Mouse (Mus musculus) MEL (cell line): ENCODE measurements around the gene Rpl6. TPM values are rescaled to one million over a fixed set of nuclear protein-coding genes. Genes with fewer than 3 reads are reported as not detected.

Experiments used
- DNase-seq: peaks from one replicate; pipeline ENCODE4 v3.0.0; 2011; ENCODE audit warnings: low read depth, low spot score
- H3K27ac ChIP-seq: 2 replicates; pipeline ENCODE4 v1.5.1; 2012; ENCODE audit warnings: low read depth, mild to moderate bottlenecking, control low read depth, low read length, moderate library complexity; ENCODE audit not compliant: control insufficient read depth
- H3K27me3 ChIP-seq, 2 experiments: fragments of 150-350 bp in 1 of 2; sonication (generic) in 1 of 2; 2 replicates each; pipeline ENCODE4 v1.6.1; 2012; ENCODE audit warnings: low read length in 2 of 2, mild to moderate bottlenecking in 2 of 2, improper control_type of control experiment in 1 of 2, moderate library complexity in 1 of 2; ENCODE audit not compliant: insufficient read depth in 2 of 2, control insufficient read depth in 1 of 2
- H3K36me3 ChIP-seq, 2 experiments: 2 replicates each; pipeline ENCODE4 v1.6.1; 2012 to 2014; ENCODE audit warnings: low read length in 2 of 2, improper control_type of control experiment in 1 of 2, inconsistent platforms in 1 of 2, mild to moderate bottlenecking in 1 of 2; ENCODE audit not compliant: insufficient read depth in 2 of 2, control insufficient read depth in 1 of 2
- H3K4me1 ChIP-seq, 2 experiments: fragments of 150-350 bp in 1 of 2; sonication (generic) in 1 of 2; 2 replicates each; pipeline ENCODE4 v1.6.1; 2012; ENCODE audit warnings: low read length in 2 of 2, improper control_type of control experiment in 1 of 2, mild to moderate bottlenecking in 1 of 2; ENCODE audit not compliant: insufficient read depth in 2 of 2, control insufficient read depth in 1 of 2
- H3K4me3 ChIP-seq, 2 experiments: fragments of 150-350 bp in 1 of 2; sonication (generic) in 1 of 2; 2 replicates each; pipeline ENCODE4 v1.5.1; 2012; ENCODE audit warnings: low read depth in 2 of 2, low read length in 2 of 2, mild to moderate bottlenecking in 2 of 2, moderate library complexity in 2 of 2, control low read depth in 1 of 2, improper control_type of control experiment in 1 of 2; ENCODE audit not compliant: control insufficient read depth in 1 of 2, insufficient read depth in 1 of 2
- H3K79me2 ChIP-seq: 2 replicates; pipeline ENCODE4 v1.6.1; 2012; ENCODE audit warnings: mild to moderate bottlenecking, low read length, moderate library complexity; ENCODE audit not compliant: control insufficient read depth, poor library complexity, insufficient read depth
- H3K9ac ChIP-seq: 2 replicates; pipeline ENCODE4 v1.6.1; 2012; ENCODE audit warnings: low read depth, mild to moderate bottlenecking, control low read depth, low read length, moderate library complexity; ENCODE audit not compliant: control insufficient read depth, poor library complexity, severe bottlenecking
- H3K9me3 ChIP-seq: fragments of 150-350 bp; sonication (generic); replicated peaks from 2 replicates; pipeline ENCODE4 v1.6.1; 2012; ENCODE audit warnings: mild to moderate bottlenecking, low read length, improper control_type of control experiment, moderate library complexity; ENCODE audit not compliant: insufficient read depth
- BHLHE40 ChIP-seq: IDR thresholded peaks from 2 replicates; pipeline ENCODE4 v1.6.1; 2012; ENCODE audit warnings: low read depth, mild to moderate bottlenecking, inconsistent platforms, low read length, improper control_type of control experiment, borderline replicate concordance
- CHD1 ChIP-seq: IDR thresholded peaks from 2 replicates; pipeline ENCODE4 v1.6.1; 2012; ENCODE audit warnings: low read depth, mild to moderate bottlenecking, inconsistent platforms, low read length, improper control_type of control experiment
- CTCF ChIP-seq, 3 experiments: IDR thresholded peaks in 2 of 3; conservative IDR thresholded peaks in 1 of 3; 2 replicates each; pipeline ENCODE4 v1.5.1; 2011 to 2012; ENCODE audit warnings: low read length in 3 of 3, low read depth in 2 of 3, mild to moderate bottlenecking in 2 of 3, improper control_type of control experiment in 1 of 3, inconsistent platforms in 1 of 3, mixed read lengths in 1 of 3, moderate library complexity in 1 of 3; ENCODE audit not compliant: control insufficient read depth in 1 of 3, insufficient read depth in 1 of 3, poor library complexity in 1 of 3, severe bottlenecking in 1 of 3
- ELF1 ChIP-seq: IDR thresholded peaks from 2 replicates; pipeline ENCODE4 v1.6.1; 2014; ENCODE audit warnings: low read depth, mild to moderate bottlenecking, inconsistent platforms, low read length, improper control_type of control experiment, moderate library complexity
- ETS1 ChIP-seq: IDR thresholded peaks from 2 replicates; pipeline ENCODE4 v1.6.1; 2012; ENCODE audit warnings: low read depth, mild to moderate bottlenecking, inconsistent platforms, low read length, improper control_type of control experiment, moderate library complexity
- GABPA ChIP-seq: IDR thresholded peaks from 2 replicates; pipeline ENCODE4 v1.6.1; 2012; ENCODE audit warnings: low read depth, mild to moderate bottlenecking, inconsistent platforms, low read length, improper control_type of control experiment, moderate library complexity
- JUND ChIP-seq: IDR thresholded peaks from 2 replicates; pipeline ENCODE4 v1.6.1; 2011; ENCODE audit warnings: low read depth, mild to moderate bottlenecking, improper control_type of control experiment, low read length
- MAZ ChIP-seq: IDR thresholded peaks from 2 replicates; pipeline ENCODE4 v1.6.1; 2012; ENCODE audit warnings: low read depth, mild to moderate bottlenecking, inconsistent platforms, low read length, improper control_type of control experiment
- MXI1 ChIP-seq: IDR thresholded peaks from 2 replicates; pipeline ENCODE4 v1.6.1; 2011; ENCODE audit warnings: mild to moderate bottlenecking, low read depth, low read length, improper control_type of control experiment
- MYC ChIP-seq: IDR thresholded peaks from 2 replicates; pipeline ENCODE4 v1.6.1; 2011; ENCODE audit warnings: low read depth, mild to moderate bottlenecking, low read length, improper control_type of control experiment, moderate library complexity
- NELFE ChIP-seq: IDR thresholded peaks from 2 replicates; pipeline ENCODE4 v1.6.1; 2011; ENCODE audit warnings: low read depth, low read length, improper control_type of control experiment
- NRF1 ChIP-seq: IDR thresholded peaks from 2 replicates; pipeline ENCODE4 v1.6.1; 2014; ENCODE audit warnings: low read depth, mild to moderate bottlenecking, inconsistent platforms, low read length, improper control_type of control experiment, moderate library complexity; ENCODE audit not compliant: poor library complexity, insufficient read depth, severe bottlenecking
- POLR2A ChIP-seq, 2 experiments: IDR thresholded peaks; 2 replicates each; pipeline ENCODE4 v1.6.1; 2011 to 2012; ENCODE audit warnings: low read length in 2 of 2, mild to moderate bottlenecking in 2 of 2, control low read depth in 1 of 2, improper control_type of control experiment in 1 of 2, low read depth in 1 of 2, moderate library complexity in 1 of 2; ENCODE audit not compliant: control insufficient read depth in 1 of 2, insufficient read depth in 1 of 2, poor library complexity in 1 of 2
- POLR2AphosphoS5 ChIP-seq: IDR thresholded peaks from 2 replicates; pipeline ENCODE4 v1.6.1; 2012; ENCODE audit warnings: low read depth, borderline replicate concordance, mild to moderate bottlenecking, inconsistent platforms, low read length, moderate library complexity, mixed read lengths
- RCOR1 ChIP-seq: IDR thresholded peaks from 2 replicates; pipeline ENCODE4 v1.6.1; 2012; ENCODE audit warnings: low read depth, mild to moderate bottlenecking, inconsistent platforms, low read length, improper control_type of control experiment
- SIN3A ChIP-seq: IDR thresholded peaks from 2 replicates; pipeline ENCODE4 v1.6.1; 2012; ENCODE audit warnings: low read length, improper control_type of control experiment, inconsistent platforms
- SMC3 ChIP-seq: IDR thresholded peaks from 2 replicates; pipeline ENCODE4 v1.6.1; 2011; ENCODE audit warnings: low read depth, low read length, improper control_type of control experiment
- TAL1 ChIP-seq: IDR thresholded peaks from 2 replicates; pipeline ENCODE4 v1.6.1; 2012; ENCODE audit warnings: mild to moderate bottlenecking, inconsistent platforms, low read length, moderate library complexity, mixed read lengths
- TBP ChIP-seq: IDR thresholded peaks from 2 replicates; pipeline ENCODE4 v1.8.0; 2011; ENCODE audit warnings: low read depth, low read length, improper control_type of control experiment
- UBTF ChIP-seq: IDR thresholded peaks from 2 replicates; pipeline ENCODE4 v1.6.1; 2012; ENCODE audit warnings: low read depth, mild to moderate bottlenecking, inconsistent platforms, low read length, improper control_type of control experiment, moderate library complexity, borderline replicate concordance; ENCODE audit not compliant: insufficient read depth
- ZMIZ1 ChIP-seq: IDR thresholded peaks from 2 replicates; pipeline ENCODE4 v1.6.1; 2012; ENCODE audit warnings: low read depth, mild to moderate bottlenecking, inconsistent platforms, low read length, improper control_type of control experiment, moderate library complexity
- ZNF384 ChIP-seq: IDR thresholded peaks from 2 replicates; pipeline ENCODE4 v1.6.1; 2012; ENCODE audit warnings: low read depth, mild to moderate bottlenecking, inconsistent platforms, low read length, improper control_type of control experiment
- polyA plus RNA-seq, 2 experiments: library from polyadenylated mRNA; stranded (reverse) in 1 of 2; unstranded in 1 of 2; fragments of >175 nt in 1 of 2; fragments of >200 nt in 1 of 2; gene quantifications; 2 replicates each; pipeline versions ENCODE4 v1.2.1 to v1.2.4; 2012; ENCODE audit warnings: low replicate concordance in 2 of 2, low read depth in 1 of 2; ENCODE audit not compliant: insufficient read length in 2 of 2, insufficient read depth in 1 of 2, missing spikeins in 1 of 2
- total RNA-seq: library from RNA; depleted of rRNA; stranded (reverse); fragments of 300-350 nt; gene quantifications from 2 replicates; pipeline ENCODE4 v1.2.3, GENCODE M21; 2012

Rpl6 gene
- total and polyA plus RNA-seq, 3 experiments, result 850 to 2,901 (median 2,779) TPM

DNA sequence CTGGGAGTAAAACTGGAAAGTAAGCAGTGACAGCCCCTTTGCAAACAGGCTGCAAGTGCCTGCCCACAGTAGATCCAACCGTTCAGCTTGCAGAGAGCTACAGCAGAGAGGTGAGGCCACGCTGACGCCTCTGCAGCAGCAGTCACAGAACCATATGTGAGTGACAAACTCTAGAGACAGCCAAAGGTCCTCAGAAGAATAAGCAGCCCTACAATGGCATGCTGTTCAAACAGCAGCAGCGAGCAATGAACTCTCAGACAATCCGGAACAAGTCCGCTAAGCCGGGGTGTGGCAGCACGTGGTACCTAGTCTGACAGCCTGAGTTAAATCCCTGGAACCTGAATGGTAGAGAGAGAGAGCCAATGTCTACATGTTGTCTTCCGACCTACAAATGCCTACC is 15.1 kb upstream of the Rpl6 start:
- no peak overlapping the region for H3K9ac ChIP-seq
- peaks cover 2 to 9% of the 10 kb centered on the region in 2 experiments; a peak in 2 of 4 replicates for H3K4me1 ChIP-seq
- no peak overlapping the region for H3K27ac ChIP-seq

DNA sequence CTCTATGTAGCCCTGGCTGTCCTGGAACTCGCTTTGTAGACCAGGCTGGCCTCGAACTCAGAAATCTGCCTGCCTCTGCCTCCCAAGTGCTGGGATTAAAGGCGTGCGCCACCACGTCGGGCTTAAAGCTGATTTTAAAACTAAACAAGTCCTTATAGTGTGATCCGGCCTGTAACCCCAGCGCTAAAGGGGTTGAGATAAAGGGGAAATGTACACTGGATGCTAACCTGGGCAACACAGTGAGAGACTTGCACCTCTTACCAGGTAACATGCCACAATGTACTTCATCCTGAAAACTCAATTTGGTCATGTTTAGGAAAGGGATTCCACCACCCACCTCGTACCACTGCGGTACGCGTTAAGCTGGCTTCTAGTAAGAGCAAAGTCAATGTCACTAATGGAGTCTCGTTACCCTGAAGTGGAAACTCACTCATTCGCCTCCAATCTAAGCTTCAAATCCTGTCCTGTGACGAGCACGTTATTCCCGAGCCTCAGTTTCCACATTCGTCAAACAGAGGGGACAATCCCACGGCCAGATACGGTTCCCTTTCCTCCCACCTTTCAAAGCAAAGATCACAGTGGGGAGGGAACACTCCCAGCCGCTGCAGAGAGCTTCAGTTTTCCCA is 14.0 kb upstream of the Rpl6 start:
- Histone ChIP-seq H3K27me3 (no peaks in the 10 kb centered on the region), H3K27ac (no peak overlapping the region), H3K4me3 (peak overlapping the region; percentile 59 to 100), H3K9me3 (no peaks in the 10 kb centered on the region), H3K36me3 (peaks cover 0 to 14% of the 10 kb centered on the region in 2 experiments; a peak in 2 of 4 replicates), H3K9ac (peak overlapping the region; percentile 96), H3K4me1 (peaks cover 2 to 9% of the 10 kb centered on the region in 2 experiments; a peak in 2 of 4 replicates), H3K79me2 (peaks cover 53% of the 10 kb centered on the region)
- TF ChIP-seq SIN3A, result 0 out of 2 replicates have a peak, but pooled peaks have one; percentile 40
- 0 out of 2 replicates have a peak, but pooled peaks have one; percentile 36 for TF ChIP-seq TBP
- TF ChIP-seq MXI1, result 0 out of 2 replicates have a peak, but pooled peaks have one; percentile 40
- no peak for TF ChIP-seq NRF1
- no peak for TF ChIP-seq POLR2A (IDR thresholded peaks at IDR 0.05; ENCODE audit: control insufficient read depth in 1 of 2, insufficient read depth in 1 of 2, low read depth in 1 of 2, low read length in 2 of 2, poor library complexity in 1 of 2)
- peak; percentile 58 for DNase-seq

More for the DNA sequence above, 15.1 kb upstream of the Rpl6 start:
- Histone ChIP-seq H3K27me3 (no peaks in the 10 kb centered on the region), H3K4me3 (no peak overlapping the region), H3K79me2 (peaks cover 62% of the 10 kb centered on the region), H3K36me3 (peaks cover 0 to 14% of the 10 kb centered on the region in 2 experiments; a peak in 2 of 4 replicates), H3K9me3 (no peaks in the 10 kb centered on the region)
- TF ChIP-seq JUND (no peak), CHD1 (no peak), BHLHE40 (no peak), ETS1 (no peak), POLR2AphosphoS5 (no peak), NELFE (no peak), SMC3 (no peak), MYC (no peak), POLR2A (IDR thresholded peaks at IDR 0.05; ENCODE audit: control insufficient read depth in 1 of 2, insufficient read depth in 1 of 2, low read depth in 1 of 2, low read length in 2 of 2, poor library complexity in 1 of 2) (no peak), ZNF384 (no peak), MAZ (no peak), GABPA (no peak), TAL1 (no peak), RCOR1 (no peak), ELF1 (no peak), UBTF (no peak), MXI1 (no peak), NRF1 (no peak), CTCF (IDR thresholded peaks at IDR 0.05 in 2 of 3, conservative IDR thresholded peaks at IDR 0.05 in 1 of 3; ENCODE audit: control insufficient read depth in 1 of 3, insufficient read depth in 1 of 3, low read depth in 2 of 3, low read length in 3 of 3, poor library complexity in 1 of 3, severe bottlenecking in 1 of 3) (no peak), ZMIZ1 (no peak)
- DNase-seq, result no peak
